Mouse (Mus musculus) CD8-positive naive resting alpha-beta T cell, adult 57 days (primary cell): ENCODE results near the gene Gucy1b1. TPM values are rescaled to one million over a fixed set of nuclear protein-coding genes. Genes with fewer than 3 reads are reported as not detected.

Experiments
- total RNA-seq: library from RNA; stranded (reverse); gene quantifications from one replicate; pipeline ENCODE4 v1.2.4, GENCODE M21; 2023

The Gucy1b1 gene
- total RNA-seq = 3.6 TPM

DNA sequence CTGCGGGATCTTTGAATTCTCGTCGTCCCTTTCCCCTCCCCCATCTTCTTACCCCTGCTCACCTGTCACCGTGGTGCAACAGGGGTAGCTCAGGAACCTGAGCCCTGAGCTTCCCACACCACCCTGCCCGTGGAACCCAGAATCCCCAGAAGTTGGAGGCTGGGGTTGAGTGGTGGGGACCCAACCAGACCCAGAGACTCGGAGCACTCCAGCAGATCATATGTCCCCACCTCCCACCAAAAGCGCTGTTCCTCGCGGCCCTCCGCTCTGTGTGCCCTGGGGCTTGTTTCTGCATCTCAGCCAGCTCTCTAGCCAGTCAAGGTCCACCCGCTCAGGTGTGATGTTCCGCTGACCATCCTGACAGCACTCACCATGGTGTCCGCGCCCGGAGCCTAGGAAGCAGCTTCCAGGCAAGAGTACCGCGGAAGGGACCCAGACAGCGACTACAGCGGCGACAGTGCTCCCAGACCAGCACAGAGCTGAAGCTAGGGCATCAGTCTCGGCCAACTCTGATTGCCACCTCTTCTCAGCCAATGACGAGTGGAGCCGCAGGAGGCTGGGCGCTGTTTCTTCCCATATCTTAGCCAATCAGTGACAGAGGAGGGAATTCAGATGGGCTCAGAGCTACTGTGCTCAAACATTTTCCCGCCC lies at the start of gene Gucy1b1:
TSS of gene Gucy1b1 (minus strand) at position 489 of the 651 bp plus-strand sequence.

Other genes starting within 250 kb of the Gucy1b1 start
- 35.1 TPM for gene Ctso, start 142.1 kb downstream of the Gucy1b1 start, total RNA-seq
- not detected for gene Tdo2, start 98.5 kb downstream of the Gucy1b1 start, total RNA-seq
- gene Asic5, start 92.4 kb downstream of the Gucy1b1 start, total RNA-seq = not detected
- 1.9 TPM for gene Gucy1a1, start 71.1 kb upstream of the Gucy1b1 start, total RNA-seq